Mouse (Mus musculus) gastrocnemius, postnatal 14 days (tissue): ENCODE data around the gene Brd2. TPM values are rescaled to one million over a fixed set of nuclear protein-coding genes. Genes with fewer than 3 reads are reported as not detected.

Experiments used
- DNase-seq: peaks from one replicate; pipeline ENCODE4 v3.0.0; 2021; ENCODE audit warnings: mixed read lengths
- intact Hi-C: fragments of 180-260 bp; cut with DNase I; formaldehyde crosslinking; loops from one replicate; pipeline ENCODE4 v1.15.1; 2025; ENCODE audit warnings: low total_unique reads
- total RNA-seq, 2 experiments: library from RNA; stranded (reverse); gene quantifications; 2 replicates each; pipeline ENCODE4 v1.2.3; 2021

Gene Brd2
- total RNA-seq, 2 experiments from 2014 or later: 75.2 to 75.5 TPM

DNA sequence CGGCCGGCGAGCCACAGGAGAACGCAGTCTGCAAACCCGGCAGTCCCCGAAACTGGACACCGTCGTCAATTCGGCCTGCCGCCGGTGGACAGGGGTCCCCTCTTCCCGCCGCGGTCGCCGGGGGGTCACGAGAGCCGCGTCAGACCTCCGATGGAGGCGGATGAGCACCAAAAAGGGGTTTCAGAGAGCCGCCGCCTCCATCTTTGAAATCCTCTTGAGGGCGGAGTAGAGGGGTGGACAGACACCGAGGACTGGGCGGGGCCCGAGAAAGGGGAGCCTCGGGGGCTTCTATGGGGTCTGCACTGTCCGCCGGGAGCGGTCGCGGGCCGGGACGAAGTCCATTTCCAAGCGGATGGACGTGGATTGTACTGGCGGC is 3.6 kb downstream of the Brd2 start:
- intact Hi-C loops: no loop called here
- DNase-seq: no peak

DNA sequence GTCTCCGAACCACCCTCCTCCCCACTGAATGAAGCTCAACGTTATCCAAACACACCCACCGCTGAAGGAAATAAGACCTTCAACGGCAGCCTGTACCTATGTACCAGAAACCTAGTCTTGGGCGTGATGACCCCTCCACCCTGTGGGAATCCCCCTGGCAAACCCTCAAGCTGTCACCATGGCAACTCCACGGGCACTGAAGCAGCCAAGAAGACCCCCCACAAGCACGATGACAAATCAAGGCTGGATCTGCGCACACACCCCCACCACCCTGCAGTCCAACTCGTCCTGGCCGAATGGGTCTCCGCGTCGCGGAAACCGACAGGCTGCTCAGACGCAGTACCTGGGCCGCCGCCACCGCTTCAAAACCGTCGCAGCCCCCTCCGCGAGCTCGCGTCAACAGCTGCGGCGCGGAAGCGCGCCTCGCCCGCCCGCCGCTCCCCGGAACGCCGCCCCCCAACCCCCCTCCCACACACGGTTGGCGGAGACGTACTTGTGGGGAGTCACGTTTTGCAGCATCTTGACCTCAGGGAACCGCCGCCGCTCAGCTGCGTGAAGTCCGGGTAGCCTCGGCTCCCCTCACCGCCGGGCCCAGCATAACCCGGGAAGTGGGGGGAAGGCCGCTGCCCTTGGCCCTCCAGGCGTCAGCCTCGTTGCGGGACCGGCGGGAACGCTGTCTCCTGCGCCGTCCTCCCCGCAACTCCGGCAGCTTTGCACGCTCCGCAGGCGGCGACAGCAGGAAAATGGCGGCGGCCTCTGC is 4.1 kb downstream of the Brd2 start:
- intact Hi-C loops: no loop called here
- peak; percentile 43 for DNase-seq

DNA sequence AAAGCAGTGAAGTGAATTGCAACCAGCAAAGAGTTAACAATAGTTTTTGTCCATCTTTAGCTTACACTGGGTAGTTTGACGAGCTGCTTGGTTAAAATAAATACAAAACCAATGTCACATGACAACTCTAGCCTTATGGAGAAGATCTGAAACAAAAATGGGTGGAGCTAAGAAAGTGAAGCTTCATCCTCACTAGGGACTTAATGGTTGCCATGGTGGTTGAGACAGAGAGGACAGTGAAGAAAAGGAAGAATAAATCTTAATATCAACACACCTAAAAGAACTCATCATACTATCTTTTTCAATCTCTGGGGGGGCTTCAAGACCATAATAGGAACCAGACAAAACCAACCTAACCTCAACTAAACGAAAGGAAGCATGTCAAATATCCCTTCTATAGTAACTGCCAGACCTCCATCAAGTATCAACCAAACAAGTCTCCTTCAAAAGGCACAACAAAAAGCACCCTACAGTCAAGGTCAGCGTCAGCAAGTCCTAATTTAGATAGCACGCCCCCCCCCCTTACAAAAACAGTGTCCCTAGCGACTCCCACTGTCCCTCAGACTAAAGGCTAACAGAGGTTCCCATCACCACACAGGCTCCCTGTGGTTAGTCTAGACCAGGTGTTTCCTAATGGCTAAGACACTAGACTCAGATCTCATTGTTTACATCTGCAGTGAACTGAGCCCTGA is 4.9 kb downstream of the Brd2 start:
- intact Hi-C loops: no loop called here
- DNase-seq: no peak

DNA sequence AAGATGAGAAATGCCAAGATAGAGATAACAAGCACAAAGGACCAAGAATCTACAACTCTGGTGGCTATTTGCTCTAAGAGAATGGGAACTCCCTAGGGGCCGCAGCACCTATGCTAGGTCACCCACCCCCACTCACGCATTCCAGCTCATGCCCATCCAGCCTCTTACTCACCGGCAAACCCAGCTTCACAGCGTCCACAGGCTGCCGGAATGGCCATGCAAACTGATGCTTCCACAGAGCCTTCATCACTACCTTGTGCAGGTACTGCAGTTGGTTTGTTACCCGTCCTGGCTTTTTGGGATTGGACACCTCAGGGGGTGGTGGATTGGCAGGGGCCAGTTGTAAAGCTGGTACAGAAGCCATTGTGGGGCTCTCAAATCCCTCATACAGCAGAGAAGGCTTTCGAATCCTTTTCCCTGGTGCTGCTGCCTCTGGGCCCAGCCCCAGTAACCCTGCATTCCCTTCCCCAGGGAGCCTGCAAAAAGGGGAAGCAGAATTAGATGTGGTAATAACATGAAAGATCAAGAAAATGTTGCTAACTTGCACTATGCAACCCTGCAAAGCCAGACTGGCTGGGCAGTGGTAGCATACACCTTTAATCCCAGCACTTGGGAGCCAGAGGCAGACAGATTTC is 5.6 kb downstream of the Brd2 start:
- DNase-seq: no peak
- intact Hi-C loops: no loop called here

DNA sequence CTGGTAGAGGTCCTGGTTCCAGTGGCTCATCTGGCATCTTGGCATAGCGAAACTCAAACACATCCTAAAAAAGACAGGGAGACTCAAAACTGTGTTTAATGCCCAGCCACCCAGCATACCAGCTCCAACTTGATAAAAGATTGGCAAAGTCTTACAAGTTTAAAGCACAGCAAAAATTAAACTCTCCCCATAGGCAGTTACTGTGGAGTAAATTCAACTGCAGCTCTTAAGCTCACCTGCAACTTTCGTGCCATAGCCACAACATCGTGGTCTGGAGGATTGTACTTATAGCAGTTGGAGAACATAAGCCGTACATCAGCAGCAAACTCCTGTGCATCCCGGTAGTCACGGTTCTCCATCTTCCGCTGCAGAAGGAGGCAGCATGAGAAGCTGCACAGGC is 8.3 kb downstream of the Brd2 start:
- intact Hi-C loops: no loop called here
- DNase-seq: no peak

DNA sequence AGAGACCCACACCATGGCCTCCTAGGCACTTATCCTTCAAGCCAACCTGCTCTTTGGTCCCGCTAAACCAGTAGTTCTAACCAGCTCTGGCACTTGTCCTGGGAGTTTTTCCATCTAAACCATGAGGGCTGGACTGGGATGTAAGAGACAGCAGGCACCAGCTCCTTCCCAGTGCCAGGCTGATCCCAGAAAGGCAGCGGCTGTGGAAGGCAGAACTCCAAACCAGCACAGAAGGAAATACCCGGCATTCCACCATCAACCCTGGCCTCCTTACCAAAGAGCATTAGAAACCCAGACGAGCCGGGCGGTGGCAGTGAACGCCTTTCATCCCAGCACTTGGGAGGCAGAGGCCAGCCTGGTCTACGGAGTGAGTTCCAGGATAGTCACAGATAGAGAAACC is 12.1 kb downstream of the Brd2 start:
- intact Hi-C loops: no loop called here
- DNase-seq: no peak

DNA sequence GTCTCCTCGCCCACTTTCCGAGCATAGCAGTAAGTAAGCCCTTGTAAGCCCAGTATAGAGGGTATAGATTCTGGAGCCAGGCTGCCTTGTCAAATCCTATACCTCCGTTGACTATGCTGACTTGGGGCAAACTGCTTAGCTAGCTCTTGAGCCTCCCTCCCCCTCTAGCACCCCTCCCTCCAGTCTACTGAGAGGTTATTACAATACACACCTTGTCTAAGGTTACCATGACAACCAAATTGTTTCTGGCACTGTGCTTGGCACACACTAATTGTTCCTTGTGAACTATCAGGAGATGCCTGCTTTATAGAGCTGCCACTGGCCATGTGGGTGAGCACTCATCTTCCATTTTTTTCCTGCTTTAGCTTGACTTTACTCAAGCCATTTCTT is 12.6 kb downstream of the Brd2 start:
- intact Hi-C loops: no loop called here
- DNase-seq: no peak

DNA sequence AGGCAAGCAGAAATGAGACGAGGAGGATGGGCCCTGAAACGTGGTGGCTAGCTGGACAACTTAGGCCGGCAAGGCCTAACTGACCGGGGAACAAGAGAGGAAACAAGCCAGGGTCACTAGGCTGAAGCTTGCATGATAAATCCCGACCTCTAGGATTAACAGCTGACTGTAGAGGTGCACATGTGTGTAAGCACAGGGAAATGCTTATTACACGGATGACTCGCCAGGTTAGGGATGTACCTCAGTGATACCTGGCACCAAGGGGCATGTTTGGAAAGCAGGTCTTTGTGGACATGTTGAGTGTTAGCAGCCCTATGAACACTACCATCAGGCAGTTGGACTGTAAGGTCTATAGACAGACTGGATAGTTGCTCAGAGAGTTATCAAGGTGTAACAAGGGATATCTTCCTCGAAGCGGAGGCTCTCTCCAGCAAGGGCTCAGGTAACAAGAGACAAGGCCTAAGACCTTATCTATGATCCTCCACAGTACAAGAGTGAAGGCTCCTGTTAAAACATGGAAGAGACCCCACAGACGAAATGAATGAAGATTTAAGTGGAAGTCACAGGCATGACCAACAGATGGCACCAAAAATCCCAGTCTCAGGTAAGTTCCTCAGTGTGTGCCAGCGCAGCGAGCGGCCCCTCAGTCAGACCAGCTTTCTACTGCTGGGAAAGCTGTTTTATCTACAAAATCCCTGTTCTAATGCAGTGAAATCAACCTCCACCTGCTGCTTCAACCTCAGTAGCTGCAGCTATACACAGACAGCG is 13.2 kb downstream of the Brd2 start:
- intact Hi-C loops: no loop called here
- no peak for DNase-seq

DNA sequence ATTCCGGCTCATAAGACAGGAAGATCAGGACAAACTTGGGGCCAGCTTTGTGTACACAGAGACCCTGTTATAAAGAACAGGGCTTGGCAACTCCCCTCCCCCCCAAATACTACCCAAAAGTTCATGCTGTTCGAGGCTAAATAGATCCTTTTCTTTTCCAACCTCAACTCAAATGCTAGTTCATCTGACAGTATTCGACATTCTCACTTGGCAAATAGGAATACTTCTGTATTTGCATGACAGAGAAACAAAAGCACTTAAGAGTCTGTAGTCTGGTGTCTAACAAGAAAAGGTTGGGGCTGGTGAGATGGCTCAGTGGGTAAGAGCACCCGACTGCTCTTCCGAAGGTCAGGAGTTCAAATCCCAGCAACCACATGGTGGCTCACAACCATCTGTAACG is 14.0 kb downstream of the Brd2 start:
- no peak for DNase-seq
- intact Hi-C loops: no loop called here

DNA sequence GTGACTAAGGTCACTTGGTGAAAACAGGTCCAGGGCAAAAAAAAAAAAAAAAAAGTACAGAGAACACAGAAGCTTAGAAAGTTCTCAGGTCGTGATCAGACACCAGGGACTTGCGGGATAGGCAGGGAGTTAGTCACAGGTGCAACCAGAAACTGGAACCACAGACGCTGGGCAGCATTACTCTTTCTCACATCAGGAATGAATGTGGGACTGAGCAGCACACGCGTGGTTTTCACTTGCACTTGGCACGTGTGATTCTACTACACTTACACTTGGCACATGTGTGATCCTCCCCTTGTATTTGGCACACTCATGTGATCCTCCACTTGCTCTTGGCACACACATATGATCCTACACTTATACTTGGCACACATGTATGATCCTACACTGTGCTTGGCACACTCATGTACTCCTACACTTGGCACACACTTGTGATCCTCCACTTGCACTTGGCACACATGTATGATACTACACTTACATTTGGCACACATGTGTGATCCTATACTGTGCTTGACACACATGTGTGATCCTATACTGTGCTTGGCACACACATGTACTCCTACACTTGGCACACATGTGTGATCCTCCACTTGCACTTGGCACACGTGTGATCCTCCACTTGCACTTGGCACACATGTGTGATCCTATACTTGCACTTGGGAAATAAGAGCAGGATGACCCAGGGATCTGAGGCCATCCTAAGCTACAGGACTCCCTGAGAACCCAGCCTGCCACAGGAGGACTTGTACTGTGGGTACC is 15.1 kb downstream of the Brd2 start:
- intact Hi-C loops: no loop called here
- DNase-seq: no peak

DNA sequence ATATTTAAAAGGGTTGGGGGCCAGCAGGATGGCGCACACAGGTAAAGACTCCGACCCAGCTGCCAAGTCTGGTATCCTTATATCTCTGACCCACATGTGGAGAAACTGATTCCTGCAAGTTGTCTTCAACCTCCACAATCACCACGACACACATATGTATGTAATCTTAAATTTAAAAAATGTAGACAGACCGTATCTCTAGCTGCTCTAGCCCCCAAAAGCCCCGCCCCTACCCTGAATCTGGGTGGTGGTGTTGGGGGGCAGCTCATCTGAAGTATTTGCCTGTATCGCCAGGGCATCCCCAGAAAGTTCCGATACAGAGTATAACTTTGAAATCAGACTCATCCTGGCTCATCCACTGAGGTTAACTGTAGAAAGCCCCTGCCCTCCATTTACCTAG is 15.9 kb downstream of the Brd2 start:
- intact Hi-C loops: no loop called here
- no peak for DNase-seq

DNA sequence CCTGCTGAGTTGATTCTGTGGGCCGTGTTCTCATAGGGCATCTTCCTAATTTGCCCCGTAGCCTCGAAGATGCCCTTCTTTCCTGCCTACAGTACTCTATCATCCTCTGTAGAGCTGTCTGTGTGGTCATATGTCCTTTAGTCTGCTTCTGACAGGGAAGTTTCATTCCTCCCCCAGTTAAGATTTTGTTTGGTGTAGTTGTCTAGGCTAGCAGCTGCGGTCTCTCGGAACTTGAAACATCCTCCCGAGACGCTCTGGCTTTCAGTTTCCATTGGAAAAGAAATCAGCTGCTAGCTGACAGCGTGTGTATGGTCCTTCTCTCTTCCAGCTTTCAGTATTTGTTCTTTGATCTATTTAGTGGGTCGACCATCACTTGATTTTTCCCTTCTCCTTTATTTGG is 17.6 kb downstream of the Brd2 start:
- no peak for DNase-seq
- intact Hi-C loops: loop anchor here (5.0 kb wide), 1 partner anchor 62 kb away; no protein-coding TSS in a partner anchor

DNA sequence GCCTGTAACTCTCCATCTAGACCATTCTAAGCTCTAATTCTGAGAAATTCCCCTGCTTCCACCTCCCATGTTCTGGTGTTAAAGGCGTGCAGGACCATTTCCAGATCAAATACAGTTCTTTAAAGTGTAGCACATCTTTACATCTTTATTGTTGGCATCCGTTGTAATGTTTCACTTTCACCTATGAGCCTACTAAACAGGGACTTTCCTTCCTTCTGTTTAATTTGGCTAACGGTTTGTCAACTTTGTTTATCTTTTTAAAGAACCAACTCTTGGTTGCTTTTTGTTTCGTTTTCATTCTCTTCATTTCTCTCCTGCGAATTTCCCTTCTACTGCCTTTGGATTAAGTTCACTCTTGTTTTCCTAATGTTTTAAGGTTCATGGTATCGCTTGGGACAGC is 19.6 kb downstream of the Brd2 start:
- intact Hi-C loops: loop anchor here (5.0 kb wide), 1 partner anchor 64 kb away; no protein-coding TSS in a partner anchor
- DNase-seq: no peak

DNA sequence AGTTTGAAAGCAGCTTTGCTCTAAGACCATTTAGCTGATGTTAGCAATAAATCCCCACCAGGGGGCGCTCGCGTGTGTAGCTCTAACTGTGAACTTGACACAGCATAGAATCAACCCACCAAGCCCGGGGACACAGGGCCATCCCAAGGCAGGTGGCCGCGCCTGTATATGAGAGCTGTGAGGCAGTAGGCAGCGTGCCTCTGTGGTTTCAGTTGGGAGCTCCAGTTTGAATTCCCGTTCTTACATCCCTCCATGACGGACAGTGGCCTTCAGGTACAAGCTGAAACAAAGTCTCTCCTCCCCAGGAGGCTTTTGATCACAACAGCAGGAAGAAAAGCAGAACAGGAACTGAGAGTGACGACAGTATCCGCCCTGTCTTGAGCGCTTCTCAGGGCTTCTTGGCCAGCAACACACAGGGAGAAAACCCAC is 20.8 kb downstream of the Brd2 start:
- intact Hi-C loops: loop anchor here (5.0 kb wide), 1 partner anchor 66 kb away; no protein-coding TSS in a partner anchor
- DNase-seq: peak; percentile 92

DNA sequence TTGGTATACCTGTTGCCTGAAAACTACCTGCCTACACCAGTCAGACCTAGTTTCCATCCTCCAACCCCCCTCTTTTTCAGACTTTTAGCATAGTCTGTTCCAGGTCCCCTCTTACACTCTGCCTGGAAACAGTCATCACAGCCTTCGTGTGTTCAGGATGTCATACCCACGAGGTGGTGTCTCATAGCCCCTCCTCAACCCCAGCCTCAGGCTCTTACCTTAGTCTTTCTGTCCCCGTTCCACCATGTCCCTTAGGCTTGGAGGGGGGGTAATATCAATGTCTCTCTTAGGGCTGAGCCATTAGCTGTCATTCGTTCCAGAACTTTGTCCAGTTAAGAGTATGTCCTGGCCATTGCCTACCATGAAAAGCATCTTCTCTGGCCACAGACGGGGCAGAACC is 21.2 kb downstream of the Brd2 start:
- intact Hi-C loops: loop anchor here (5.0 kb wide), 1 partner anchor 66 kb away; no protein-coding TSS in a partner anchor
- DNase-seq: no peak

DNA sequence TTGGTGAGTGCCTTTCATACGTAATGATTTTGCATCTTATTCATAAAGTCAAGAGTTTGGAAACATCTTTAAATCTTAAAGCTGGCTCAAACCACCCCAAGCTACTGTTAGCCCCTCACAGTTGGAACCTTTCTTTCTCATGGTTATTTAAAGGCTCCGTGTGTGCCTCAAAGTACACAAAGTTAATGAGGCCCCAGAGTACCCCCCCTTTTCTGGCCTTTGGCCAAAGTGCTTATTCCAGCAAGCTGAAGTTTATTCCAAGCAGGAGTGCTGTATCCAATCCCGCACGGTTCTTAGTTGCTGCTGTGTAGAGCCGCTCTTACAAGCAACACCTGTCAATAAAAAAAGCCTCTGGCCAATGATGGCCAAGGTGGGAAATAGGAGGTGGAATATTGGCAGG is 22.9 kb downstream of the Brd2 start:
- no peak for DNase-seq
- intact Hi-C loops: no loop called here

DNA sequence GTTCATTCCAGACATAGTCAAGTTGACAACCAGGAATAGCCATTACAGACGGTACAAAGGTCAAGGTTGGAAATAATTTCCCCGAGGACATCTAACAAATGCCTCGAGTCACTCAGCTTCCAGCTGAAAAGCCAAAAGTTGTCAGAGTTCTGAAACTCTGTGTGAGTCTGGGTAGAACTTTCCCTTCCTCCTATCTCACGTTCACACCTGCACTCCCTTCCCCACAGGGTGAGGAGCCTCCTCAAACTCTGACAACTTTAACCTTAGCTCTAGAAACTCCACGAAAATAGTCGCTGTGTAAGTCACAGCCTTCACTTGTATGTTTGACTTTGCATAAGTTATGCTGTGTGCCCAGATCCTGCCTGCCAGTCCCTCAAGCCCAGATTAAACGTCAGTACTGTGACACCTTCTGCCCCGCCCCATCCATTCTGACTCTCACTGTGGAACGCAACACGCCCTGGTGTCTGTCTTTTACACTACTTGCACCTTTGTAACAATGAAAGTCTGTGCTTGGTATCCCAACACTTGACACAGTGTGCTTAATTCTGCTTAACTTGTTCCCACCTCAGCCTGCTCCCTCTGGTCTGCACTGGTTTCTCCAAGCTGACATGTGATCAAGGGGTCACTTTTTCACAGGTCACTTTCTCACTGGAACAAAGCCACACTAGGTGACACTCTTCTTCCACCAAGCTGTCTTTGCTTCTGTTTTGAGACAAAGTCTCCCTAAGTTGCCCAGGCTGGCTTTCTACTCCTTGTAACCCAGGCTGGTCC is 23.5 kb downstream of the Brd2 start:
- intact Hi-C loops: no loop called here
- no peak for DNase-seq

DNA sequence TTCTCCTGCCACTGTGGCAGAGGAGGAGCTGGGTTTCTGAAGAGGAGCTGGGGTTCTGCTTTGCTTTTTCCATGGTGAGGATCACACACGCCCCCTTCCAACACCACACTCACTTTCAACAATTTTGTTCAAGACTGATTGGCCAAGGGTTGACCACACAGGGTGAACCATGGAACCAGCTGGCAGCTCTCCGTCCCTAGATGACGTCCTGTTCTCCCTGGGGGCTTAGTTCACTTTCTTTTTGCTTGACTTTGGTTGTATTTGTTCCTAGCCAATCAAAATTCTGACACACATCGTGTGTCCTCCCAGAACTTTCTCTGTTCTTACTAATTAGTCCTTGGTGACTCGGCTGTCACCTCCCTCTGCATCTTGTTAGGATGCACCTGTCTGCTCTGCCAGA is 25.2 kb downstream of the Brd2 start:
- no peak for DNase-seq
- intact Hi-C loops: no loop called here
